In genomic region chr5:136622721-136623542, GRCm38 (mm10) we compare ENCODE assay signal across 8 mouse cellular contexts. TPM values are rescaled to one million over a fixed set of nuclear protein-coding genes. Genes with fewer than 3 reads are reported as not detected.
A peak's percentile ranks its signal among the peaks of the same experiment; 100 is the strongest.
DNase-seq lines count a peak whose midpoint lies in the region; ATAC-seq and TF ChIP-seq lines count a peak whose summit lies in the region.

No protein-coding gene starts in this region.

- H3K4me1 ChIP-seq in forebrain, embryonic 14.5 days (ENCODE audit: control insufficient read depth, insufficient read depth, low read length) = peaks cover 4% of the 10 kb centered on the region; the same call in 1 of the 2 replicates
- peaks cover 21% of the 10 kb centered on the region for H3K4me1 ChIP-seq in lung, embryonic 16.5 days (replicated peaks; ENCODE audit: control insufficient read depth, insufficient read depth, low read length)
- peaks cover 81% of the 10 kb centered on the region for H3K4me1 ChIP-seq in thymus, adult 2 months (replicated peaks; ENCODE audit: control insufficient read depth, insufficient read depth, low read length)

- peak overlapping the region; percentile 33 for H3K9ac ChIP-seq in forebrain, embryonic 14.5 days (ENCODE audit: low read length)
- H3K9ac ChIP-seq in lung, embryonic 16.5 days (ENCODE audit: low read length) = peak overlapping the region; percentile 54

- no peak overlapping the region for H3K27ac ChIP-seq in forebrain, embryonic 14.5 days (ENCODE audit: low read depth, low read length)
- H3K27ac ChIP-seq in layer of hippocampus, adult 2 months = no peak overlapping the region
- peak overlapping the region; percentile 21; the same call in 1 of the 2 replicates for H3K27ac ChIP-seq in lung, embryonic 16.5 days (ENCODE audit: low read length)
- peak overlapping the region; percentile 99 for H3K27ac ChIP-seq in thymus, adult 2 months (ENCODE audit: control insufficient read depth, insufficient read depth, low read length)

- H3K9me3 ChIP-seq in forebrain, embryonic 14.5 days (replicated peaks; ENCODE audit: control insufficient read depth, low read length) = no peaks in the 10 kb centered on the region
- H3K9me3 ChIP-seq in lung, embryonic 16.5 days (ENCODE audit: control insufficient read depth, low read length) = no peaks in the 10 kb centered on the region

- intact Hi-C loops in heart, postnatal 36 days (cut with DNase I) = loop anchor here (1.0 to 5.0 kb wide), 4 partner anchors 56 to 364 kb away; partner anchors contain the start of gene Cux1

- 3% methylated on average over 43 of the region's 43 CpGs for WGBS in forebrain, embryonic 14.5 days
- 3% methylated on average over 43 of the region's 43 CpGs for WGBS in lung, embryonic 16.5 days
- WGBS in thymus, adult 2 months = 4% methylated on average over 43 of the region's 43 CpGs

- peak overlapping the region; percentile 29 for H3K4me3 ChIP-seq in forebrain, embryonic 14.5 days (ENCODE audit: low read depth, low read length)
- H3K4me3 ChIP-seq in layer of hippocampus, adult 2 months = peak overlapping the region; percentile 62
- peak overlapping the region; percentile 53 for H3K4me3 ChIP-seq in lung, embryonic 16.5 days (ENCODE audit: low read length)
- peak overlapping the region; percentile 55 for H3K4me3 ChIP-seq in thymus, adult 2 months (ENCODE audit: control insufficient read depth, insufficient read depth, low read length)

- H3K27me3 ChIP-seq in forebrain, embryonic 14.5 days (replicated peaks; ENCODE audit: control insufficient read depth, insufficient read depth, low read length) = peaks cover 10% of the 10 kb centered on the region; the same call in 1 of the 2 replicates
- H3K27me3 ChIP-seq in lung, embryonic 16.5 days (ENCODE audit: control insufficient read depth, insufficient read depth, low read depth, low read length) = no peaks in the 10 kb centered on the region
- H3K27me3 ChIP-seq in thymus, adult 2 months (ENCODE audit: control insufficient read depth, insufficient read depth, low read length) = no peaks in the 10 kb centered on the region

- peak overlapping the region; percentile 55 for H3K4me2 ChIP-seq in forebrain, embryonic 14.5 days (ENCODE audit: low read length)
- peak overlapping the region; percentile 76 for H3K4me2 ChIP-seq in lung, embryonic 16.5 days (ENCODE audit: low read depth, low read length)

- no peaks in the 10 kb centered on the region for H3K36me3 ChIP-seq in forebrain, embryonic 14.5 days (ENCODE audit: control insufficient read depth, insufficient read depth, low read length)
- no peaks in the 10 kb centered on the region for H3K36me3 ChIP-seq in lung, embryonic 16.5 days (ENCODE audit: control insufficient read depth, insufficient read depth, low read length)
- no peaks in the 10 kb centered on the region for H3K36me3 ChIP-seq in thymus, adult 2 months (ENCODE audit: control insufficient read depth, insufficient read depth, low read length)

- peak; percentile 86 for DNase-seq in ES-CJ7 (ENCODE audit: low read depth, low spot score)
- DNase-seq in forebrain, embryonic 14.5 days (ENCODE audit: low spot score) = peak; percentile 73
- DNase-seq in heart, postnatal 36 days = peak; percentile 80
- DNase-seq in layer of hippocampus, adult 2 months (ENCODE audit: low spot score in 2 of 2) = peak; percentile 10 to 55
- DNase-seq in ovary, adult 18-20 months (ENCODE audit: low spot score) = peak; percentile 50
- peak; percentile 86 for DNase-seq in thymus, adult 2 months

- TF ChIP-seq CTCF in layer of hippocampus, adult 2 months (conservative IDR thresholded peaks at IDR 0.05) = peak; percentile 96
- peak; percentile 84 for TF ChIP-seq CTCF in thymus, adult 2 months (IDR thresholded peaks at IDR 0.05; ENCODE audit: borderline replicate concordance, control insufficient read depth, extremely low read depth, insufficient read depth, low read length, poor library complexity)

- ATAC-seq in cerebellum, adult (ENCODE audit: insufficient number of reproducible peaks, low FRiP score, low TSS enrichment) = peak; percentile 26; the same call in 1 of the 2 replicates
- peak; percentile 52 for ATAC-seq in forebrain, embryonic 14.5 days
- ATAC-seq in lung, embryonic 16.5 days (ENCODE audit: low read depth) = peak; percentile 62

- TF ChIP-seq POLR2A in thymus, adult 2 months (IDR thresholded peaks at IDR 0.05; ENCODE audit: control insufficient read depth, extremely low read depth, insufficient read depth, low read length, poor library complexity) = peak; percentile 62

RNA-seq across cellular contexts. Expression of gene Cux1, which starts 55.6 kb away (rescaled TPM):
- polyA plus RNA-seq in forebrain, embryonic 14.5 days (2014; fragmentation: Nextera tagmentation; extraction: Ambion mirVana) = 89.6 and 115 TPM in 2 replicates
- total RNA-seq in heart, postnatal 36 days (2021) = 10 to 100 TPM; 93.1 to 99.6 TPM
- total RNA-seq in layer of hippocampus, adult 2 months (2021) = 10 to 100 TPM; 34.5 to 36.4 TPM
- polyA plus RNA-seq in lung, embryonic 16.5 days (2015; fragmentation: Nextera tagmentation; extraction: Ambion mirVana) = 113 and 117 TPM in 2 replicates
- 164 and 205 TPM in 2 replicates for polyA plus RNA-seq in thymus, adult 2 months (2012; rRNA removed)

Comparison
In these comparisons a context has a peak if more than half of its experiments do, and no peak if none do; other contexts are left out.
1. DNase-seq: peak in every context shown above with its lines; median percentile 86 in ES-CJ7; 86 in thymus, adult 2 months; 80 in heart, postnatal 36 days; 73 in forebrain, embryonic 14.5 days; 50 in ovary, adult 18-20 months; 32 in layer of hippocampus, adult 2 months.
2. H3K27ac ChIP-seq: peak in lung, embryonic 16.5 days (single experiment) and thymus, adult 2 months (single experiment); none in forebrain, embryonic 14.5 days (single experiment) and layer of hippocampus, adult 2 months (single experiment).
3. Peak in every context shown above with its lines, with median percentiles within 50 percentile points of each other: ATAC-seq and H3K4me3 ChIP-seq.